Mouse (Mus musculus) activated CD4-positive, CD25-positive, alpha-beta regulatory T cell, adult 4 months (primary cell): ENCODE data around the gene Cwc25. TPM values are rescaled to one million over a fixed set of nuclear protein-coding genes. Genes with fewer than 3 reads are reported as not detected.
A peak's percentile ranks its signal among the peaks of the same experiment; 100 is the strongest.

ENCODE experiments used
- ATAC-seq: one replicate; pipeline ENCODE4 v1.8.0; 2017
- polyA plus RNA-seq, 2 experiments: library from polyadenylated mRNA; unstranded; fragments of 100-300 nt; shearing (Covaris generic); gene quantifications; one replicate each; pipeline ENCODE4 v1.2.1; 2017

Cwc25 gene
- polyA plus RNA-seq: 10 to 100 TPM; 21.3 to 22.8 TPM

DNA sequence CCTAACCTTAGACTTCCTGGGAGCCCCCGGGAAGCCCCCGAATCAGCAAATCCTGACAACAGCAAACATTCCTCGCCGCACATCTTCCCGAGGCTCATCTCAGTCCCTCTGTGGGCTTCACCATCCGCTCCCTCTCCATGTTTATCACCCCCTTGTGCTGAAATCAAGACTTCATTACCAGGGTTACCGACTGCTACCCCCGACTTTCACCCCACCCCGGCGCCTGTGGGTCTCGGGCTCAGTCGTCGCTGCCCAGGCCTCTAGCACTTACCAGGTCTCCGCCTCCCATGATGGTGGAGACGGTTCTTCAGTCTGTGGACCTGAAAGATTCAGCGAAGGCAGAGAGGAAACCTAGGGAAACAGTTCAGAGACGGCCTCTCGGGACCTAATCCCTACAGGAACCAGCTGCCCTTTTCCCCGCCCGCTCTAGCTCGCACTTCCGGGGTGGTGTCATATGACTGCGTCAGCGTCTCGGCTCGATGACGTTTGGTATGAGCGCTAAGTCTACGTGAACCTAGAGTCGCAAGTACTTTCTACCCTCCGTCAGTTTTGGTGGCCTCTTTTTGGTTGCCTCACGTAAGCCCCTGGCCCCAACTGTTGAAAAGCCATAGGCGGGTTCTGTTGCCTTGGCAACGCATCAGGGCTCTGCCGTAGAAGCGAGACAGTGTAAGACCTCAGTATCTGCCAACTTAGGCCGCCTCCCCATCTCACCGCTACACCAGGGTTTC lies at the start of gene Cwc25:
Gene Cwc25, minus strand, starts transcription at position 403 of the 728 bp plus-strand sequence.
- ATAC-seq: peak; percentile 98

DNA sequence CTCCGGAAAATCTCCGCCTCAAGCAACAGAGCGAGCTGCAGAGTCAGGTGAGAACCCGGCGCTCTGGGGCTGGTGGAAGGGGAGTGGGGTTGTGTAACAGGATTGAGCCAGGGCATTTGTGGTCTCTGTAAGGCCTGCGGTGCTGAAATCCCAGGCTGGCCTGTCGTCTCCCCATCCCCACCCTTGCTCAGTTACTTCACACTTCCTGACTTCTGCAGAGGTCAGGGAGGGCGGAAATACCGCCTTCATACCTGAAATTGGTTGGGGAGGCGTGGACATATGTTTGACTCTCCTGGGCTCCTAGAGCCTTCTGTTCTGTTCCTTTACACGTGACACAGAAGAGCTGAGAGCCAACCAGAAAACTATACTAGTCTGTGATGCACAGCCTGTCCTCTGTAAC lies 49.4 kb upstream of the Cwc25 start:
- ATAC-seq: no peak

DNA sequence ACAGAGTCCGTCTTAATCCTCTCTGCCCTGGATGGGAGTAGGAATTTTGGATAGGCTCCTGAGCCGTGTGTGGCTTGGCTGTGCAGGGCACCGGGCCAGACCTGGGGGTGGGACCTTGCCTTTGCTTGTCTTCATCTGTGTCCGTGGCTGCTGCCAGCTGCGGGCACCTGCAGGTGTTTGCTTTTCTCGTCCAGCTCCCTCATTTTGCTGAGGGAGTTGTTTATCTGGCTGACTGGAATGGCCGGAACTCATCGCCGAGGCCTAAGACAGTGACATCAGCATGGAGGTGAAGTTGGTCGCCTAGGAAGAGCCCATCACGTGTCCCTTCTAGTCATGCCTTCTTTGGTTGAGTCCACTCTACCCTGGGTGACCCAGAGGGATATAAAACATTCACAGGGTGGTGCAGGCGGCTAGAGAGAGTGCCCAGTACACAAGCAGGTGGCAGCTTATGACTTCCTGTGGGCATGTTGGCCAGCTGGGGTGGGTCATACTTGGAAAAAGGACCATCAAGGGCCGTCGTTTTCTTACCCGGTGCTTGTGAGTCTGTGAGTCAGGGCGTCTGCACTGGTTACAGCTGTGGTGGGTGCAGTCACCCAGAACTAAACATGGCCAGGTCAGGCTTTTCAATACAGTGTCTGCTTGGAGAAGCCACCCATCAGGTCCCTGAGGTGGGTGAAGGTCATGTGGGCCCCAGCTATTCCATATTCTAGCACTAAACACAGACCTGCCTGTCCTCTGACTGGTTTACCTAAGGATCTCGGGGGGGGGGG lies 47.6 kb upstream of the Cwc25 start:
- no peak for ATAC-seq

DNA sequence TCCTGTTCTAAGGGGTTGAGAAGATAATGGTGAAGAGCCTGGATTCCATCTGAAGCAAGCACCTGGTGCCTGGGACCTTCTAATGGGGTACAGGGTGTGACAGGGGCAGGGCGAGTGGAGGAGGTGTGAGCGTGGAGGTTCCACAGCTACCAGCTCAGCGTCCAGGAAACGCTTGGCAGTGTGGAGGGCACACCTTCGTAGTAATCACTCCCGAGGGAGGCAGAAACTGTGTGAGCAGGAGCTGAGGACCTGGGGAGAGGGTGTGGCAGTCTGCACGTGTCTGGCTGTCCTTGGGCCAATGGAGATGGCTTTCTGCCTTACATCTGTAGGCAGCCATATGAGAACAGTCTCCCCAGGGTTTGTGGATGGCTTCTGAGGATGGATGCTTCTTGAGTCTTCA lies 46.7 kb upstream of the Cwc25 start:
- ATAC-seq: no peak

DNA sequence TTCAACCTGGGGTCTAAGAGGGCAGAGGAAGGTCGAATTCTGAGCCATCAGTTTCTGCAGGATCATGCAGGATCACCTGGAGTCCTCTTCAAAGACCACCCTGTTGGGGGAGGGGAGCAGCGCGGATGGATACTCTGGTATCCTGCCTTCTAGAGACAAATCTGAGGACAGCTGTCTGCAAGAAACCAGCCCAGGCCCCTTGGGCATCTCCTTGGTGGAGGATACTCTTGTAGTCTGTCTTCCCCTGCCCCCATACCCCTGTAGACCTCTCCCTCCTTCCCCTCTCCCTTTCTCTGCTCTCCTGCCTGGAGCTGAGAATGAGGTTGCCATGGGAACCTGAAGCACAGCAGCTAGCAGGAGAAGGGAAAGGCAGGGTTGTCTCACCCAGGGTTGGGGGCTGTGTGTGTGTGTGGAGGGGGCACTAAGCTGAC lies 46.1 kb upstream of the Cwc25 start:
- no peak for ATAC-seq

DNA sequence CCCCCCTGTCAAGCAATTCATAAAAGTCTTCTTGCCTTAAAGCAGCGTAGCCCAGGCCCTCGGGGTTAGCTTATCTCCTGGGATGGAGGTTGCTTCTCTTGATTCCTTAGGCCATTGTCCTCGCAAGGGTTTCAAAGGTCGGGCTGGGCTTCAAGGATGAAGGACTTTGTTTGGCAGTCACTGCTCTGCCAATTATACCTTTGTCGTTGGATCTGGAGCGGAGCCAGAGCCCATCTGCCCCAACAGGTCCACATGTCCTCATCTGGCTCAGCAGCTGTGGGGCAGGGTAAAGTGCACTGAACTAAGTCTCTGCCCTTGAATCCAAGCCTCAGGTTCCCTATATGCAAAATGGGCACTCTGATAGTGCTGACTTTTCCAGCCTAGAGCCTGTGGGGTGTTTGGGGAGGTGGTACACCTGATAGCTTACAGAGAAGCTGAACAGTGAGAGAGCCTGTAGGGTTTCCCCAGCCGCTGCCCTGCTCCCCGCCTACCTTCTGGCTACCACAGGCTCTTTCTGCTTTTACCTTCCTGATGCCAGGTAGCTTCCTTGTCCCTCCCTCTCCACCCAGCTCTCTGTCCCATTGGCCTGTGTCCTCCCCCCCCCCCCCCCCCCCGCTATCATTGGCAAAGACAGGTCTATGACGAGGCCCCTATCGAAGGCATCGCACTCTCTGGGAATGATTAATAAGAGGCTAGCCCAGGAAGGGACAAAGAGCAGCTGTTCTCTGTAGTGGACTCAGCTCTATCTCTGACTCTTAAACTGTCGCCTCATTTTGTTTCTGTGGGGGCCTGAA lies 45.4 kb upstream of the Cwc25 start:
- no peak for ATAC-seq

DNA sequence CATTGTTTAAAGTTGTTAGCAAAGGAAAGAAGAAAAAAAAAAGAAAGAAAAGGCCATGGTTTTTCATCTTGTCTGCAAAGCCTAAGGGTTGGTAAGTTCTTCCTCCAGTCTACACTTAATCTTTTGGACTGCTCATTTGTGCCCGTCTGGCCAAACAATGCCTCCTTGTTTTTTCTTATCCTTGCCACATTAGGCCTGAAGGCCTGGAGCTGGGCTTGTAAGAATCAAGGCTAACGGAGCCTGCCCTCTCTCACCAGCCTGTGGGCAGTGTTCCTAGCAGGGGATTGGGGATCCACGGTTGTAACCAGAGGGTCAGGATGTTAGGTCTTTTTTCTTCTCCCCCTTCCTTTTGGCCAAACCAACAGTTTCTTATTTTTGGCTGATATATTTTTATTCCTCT lies 44.6 kb upstream of the Cwc25 start:
- ATAC-seq: no peak

DNA sequence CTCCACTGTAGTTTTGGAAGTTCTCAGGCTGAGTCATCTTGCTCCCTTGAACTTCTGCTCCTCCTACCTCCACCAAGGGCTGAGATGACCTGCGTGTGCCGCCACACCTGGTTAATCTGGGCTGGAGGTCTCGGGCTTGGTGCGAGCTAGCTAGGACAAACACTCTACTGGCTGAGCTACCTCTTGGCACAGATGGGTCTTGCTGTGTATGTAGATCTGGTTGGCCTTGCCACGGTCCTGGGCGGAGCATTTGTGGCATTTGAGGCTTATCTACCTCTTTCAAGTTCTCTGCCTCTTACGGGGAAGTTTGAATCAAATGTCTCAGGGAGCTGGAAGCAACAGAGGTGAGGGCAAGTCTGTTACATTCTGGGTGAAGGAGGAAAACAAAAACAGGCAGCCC lies 44.0 kb upstream of the Cwc25 start:
- peak; percentile 51 for ATAC-seq

DNA sequence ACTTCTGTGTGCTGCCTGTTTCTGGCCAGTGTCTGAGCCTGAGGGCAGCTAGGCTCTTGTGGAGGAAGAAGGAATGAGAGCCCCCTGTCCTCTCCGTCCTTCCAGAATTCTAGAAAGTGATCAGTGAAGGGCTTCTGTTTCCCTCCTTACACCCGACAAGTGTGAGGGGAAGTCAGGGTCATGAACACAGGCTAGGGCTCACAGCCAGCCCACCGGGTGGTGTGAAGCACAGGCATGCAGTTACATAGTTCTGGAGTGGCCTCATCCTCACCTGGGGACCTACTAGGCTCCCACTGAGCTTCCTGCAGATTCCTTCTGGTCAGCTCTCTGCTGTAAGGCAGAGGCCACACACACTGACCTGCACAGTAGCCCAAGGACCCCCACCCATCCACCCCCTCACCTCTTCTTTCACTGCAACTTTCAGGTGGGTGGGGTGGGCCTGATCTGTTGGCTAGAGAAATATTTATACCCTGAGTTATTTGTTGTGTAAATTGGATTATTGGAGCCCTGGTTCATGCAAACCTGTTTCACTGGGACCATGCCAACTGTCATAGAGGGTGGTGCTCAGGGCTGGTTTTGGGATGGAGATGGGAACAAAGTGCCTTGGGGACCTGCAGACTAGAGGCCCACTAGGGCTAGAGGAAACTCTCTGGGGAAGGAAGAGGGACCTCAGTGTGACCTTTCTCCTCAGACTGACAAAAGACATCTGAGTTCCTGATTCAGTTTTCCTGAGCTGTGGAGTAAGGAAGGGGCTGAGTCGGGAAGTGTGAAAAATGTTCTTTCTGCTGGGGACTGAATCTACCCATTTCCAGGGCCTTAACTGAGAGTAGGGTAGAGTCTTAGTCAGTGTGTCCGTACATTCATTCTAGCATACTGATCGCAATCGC lies 43.1 kb upstream of the Cwc25 start:
- no peak for ATAC-seq

DNA sequence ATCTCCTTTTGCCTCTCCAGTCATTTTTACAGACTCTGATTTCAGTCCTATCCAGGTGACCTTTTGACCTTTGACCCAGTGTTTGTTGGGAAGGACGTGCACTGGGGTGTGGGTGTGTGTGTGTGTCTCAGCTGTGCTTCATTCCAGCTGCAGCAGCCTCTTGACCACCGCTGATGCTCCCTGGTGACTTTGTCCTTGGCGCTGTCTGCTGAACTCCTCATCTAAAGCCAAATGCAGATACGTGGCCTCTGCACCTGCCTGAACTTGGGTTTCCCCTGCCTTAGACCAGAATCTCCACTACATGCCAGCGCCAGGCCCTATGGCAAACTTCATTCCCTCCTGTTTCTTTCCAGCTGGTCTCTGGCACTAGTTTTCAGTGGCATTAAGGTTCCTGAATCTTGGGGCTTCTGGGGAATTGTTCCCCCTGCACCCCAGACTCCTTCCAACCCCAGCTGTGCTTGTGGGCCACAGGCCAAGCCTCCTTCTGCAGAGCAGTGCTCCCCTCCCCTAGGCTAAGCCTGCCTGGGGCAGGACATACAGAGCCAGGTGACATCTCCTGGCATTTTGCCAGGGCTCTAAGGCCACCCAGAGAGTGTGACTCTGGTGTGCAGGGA lies 42.4 kb upstream of the Cwc25 start:
- ATAC-seq: no peak

DNA sequence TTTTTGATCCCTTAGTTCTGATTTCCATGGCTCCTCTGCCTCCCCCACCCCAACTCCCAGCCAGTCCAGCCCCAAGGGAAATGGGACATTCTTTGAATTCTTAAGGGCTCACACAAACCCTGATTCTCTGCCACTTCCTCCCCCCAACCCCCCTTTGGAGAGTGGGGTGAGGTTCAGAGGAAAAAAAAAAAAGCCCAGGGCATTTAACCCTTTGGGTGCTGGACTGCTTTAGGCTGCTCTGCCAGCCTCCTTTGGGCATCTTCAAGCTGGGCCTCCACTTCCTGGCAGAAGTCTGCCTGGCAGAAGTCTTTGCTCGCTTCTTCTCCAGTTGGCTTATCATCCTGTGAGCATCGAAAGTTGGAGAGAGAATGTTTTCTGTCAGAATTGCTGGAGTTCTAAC lies 41.7 kb upstream of the Cwc25 start:
- ATAC-seq: no peak

DNA sequence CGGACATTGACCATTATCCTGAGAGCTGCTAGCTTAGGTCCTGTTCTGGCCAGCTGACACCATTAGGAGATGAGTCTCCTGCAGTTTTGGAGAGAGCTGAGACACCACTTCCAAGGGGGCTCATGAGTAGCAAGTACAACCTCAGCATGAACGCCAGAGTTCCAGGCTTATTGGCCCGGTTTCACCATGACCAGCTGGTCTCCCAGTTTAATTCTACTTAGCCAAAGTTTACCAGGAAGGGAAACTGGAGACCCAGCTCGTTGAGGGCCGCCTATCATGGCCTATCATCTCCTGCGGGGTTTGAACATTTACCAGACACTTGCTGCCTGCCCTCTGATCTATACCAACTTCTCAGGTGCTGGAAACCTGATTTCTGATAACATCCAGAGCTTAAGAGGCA lies 41.3 kb upstream of the Cwc25 start:
- no peak for ATAC-seq

DNA sequence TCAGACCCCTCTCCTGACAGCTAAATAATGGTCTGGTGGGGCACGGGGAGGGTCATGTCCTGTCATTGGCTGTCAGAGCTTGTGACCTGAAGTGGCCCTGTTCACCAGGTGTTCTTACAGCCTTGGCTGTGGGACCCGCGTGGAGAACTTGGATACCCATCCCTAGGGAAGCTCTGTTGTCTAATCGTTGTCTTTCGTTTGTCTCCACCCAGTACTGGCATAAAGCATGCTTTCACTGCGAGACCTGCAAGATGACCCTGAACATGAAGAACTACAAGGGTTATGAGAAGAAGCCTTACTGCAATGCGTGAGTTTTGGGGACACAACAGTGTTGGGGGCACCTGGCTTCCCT lies 40.2 kb upstream of the Cwc25 start:
- ATAC-seq: no peak

DNA sequence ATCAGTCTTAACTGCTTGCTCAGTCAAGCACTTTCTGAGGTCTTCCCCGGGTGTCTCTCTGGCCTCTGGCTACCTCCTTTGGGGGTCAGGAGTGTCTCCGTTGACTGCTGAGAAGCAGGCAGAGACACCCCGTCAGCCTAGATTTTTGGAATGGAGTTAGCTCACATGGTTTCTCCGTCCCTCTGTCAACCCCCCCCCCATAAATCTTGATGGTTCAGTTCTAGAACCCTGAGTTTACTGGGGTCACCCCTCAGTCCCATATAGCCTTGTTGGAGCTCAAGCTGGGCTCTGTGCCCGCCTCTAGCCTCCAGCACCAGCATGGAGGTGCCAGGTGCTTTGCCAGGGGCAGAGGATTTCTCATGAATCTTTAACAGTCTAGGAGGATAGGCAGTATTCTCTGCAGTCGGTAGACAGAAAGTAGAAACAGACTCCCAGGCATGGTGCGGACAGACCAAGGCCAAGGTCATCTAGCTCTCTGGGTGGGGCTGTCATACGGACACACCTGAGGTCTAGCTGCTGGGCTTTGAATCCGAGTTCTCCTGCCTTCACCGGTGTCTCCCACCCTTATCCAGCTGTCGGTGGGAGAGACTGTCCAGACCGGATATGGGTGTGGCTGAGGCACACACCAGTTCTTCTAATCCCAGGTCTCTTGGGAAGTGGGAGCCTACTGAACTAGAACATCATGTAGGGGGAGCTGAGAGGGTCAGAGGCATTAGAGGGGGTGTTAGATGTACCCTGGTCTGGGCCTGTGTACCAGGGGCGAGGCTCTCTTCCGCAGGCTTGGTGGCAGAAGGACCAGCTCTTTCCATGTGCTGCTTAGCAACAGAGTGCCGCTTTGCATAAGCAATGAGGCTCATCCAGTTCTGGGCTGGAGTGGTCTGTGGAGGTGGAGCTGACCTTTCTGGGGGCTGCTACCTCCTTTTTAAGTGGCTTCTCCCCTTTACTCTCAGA lies 39.6 kb upstream of the Cwc25 start:
- ATAC-seq: no peak

DNA sequence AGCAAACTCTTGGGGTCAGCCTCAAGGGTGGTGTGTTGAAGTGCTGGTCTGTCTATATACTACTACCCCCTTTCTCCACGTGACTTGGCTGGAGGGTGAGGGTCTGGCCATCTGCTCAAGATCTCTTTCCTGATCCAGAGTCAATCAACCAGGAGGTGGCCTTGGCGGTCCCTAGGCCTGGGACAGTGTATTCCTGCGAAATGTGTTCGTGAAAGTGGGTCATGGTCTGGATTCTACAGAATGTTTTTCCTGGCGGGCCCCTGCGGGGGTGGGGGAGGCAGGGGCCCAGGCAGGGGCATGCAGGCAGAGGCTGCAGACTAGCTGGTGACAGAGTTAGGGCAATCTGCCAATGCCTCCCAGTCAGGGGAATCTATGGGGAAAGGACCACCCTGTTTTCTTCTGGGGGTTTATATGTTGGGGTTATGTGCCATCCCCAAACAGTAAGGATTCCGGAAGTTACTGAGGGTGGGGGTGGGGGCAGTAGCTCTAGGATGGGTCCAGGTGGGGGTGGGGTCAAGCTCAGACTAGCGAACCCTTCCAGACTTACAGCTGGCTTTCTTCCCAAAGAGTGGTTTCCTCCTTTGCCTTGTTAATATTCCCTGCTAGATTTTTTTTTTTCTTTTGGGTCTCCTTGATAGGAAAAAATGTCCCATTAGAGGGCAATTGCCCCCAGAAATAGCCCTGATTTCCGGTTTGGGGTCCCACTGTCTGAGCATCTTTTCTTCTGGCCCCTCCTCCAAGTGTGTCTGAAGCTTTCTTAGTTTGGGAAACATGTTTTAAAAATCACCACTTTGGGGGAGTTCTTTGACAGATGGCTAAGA lies 38.7 kb upstream of the Cwc25 start:
- ATAC-seq: no peak

DNA sequence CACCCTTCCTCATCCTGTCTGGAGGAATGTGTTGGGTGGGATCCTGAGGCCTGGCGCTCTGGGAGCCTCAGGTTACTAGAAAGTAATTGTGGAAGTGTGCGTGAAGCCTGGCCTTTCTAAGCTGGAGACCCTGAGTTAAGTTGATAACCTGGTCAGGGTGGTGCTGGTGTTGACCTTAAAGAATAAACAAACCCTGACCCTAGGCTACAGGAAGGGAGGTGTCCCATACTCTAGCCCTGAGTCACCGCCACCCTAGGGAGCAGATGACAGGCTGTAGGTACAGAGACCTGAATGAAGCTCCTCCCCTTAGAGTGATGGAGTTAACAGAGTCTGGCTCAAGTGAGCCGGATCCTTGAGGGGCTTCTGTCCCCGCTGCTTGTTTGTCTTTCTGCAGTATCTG lies 37.5 kb upstream of the Cwc25 start:
- no peak for ATAC-seq

DNA sequence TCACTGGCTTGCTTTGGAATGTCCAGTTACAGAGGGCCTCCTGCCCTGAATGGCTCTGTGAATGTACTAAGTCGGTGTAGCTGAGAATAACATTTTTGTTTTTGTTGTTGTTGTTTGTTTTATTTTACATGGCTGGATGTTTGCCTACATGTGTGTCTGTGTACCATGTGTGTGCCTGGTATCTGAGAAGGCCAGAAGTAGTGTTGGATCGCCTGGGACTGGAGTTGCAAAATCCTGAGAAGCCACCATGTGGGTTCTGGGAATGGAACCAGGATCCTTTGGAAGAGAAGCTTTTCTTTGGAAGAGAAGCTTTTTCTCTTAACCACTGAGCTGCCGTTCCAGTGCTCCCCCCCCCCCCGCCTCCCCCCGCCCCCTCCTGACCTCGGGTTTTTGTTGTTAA lies 36.1 kb upstream of the Cwc25 start:
- ATAC-seq: no peak

DNA sequence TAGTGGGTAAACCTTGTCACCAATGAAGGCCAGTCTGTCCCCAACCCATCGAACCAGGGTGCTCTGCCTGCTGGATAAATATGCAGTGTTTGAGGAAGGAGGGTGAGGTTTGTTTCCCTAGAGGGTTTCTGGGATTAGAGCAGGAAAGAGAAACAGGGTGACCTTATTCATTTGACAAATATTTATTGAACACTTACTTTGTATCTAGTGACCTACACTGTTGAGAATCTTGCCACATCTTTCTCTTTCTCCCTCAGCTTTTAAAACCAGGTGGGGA lies 35.8 kb upstream of the Cwc25 start:
- ATAC-seq: no peak

DNA sequence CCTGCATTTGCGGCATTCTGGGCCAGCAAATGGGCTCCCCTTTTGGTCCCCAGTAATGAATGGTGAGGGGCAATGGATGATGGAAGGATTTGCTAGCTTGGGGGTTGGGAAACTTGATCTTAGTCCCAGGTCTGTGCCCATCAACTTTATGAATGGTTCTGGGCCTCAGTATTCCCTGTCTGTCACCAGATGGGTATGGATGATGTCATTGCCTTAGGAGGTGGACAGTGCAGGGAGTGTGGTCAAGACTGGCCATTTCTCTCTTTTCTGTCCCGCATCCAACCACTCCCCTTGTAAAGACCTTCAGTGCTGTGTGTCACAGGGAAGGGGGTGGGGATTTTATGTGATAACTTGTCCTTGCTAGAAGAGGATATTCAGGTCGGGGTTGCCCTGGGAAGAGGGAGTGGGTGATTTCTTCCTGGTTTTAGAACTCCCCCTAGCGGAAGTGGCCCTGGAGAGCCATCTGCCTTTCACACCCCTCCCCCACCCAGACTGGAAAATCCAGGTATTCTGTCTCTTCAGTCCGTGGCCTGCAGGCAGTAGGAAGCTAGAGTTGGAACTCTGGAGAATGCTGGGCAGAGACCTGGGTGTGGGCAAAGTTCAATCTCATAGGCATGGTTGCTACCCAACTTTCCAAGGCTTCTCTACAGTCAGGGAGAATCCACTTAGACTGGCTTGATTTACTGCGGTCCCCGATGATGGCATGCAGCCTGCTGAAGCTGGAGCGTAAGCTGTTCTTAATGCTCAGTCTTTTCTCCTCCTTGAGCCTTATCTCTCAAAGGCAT lies 35.2 kb upstream of the Cwc25 start:
- ATAC-seq: no peak
